Mouse (Mus musculus): Measurements from ENCODE around the gene Cacna1c.

GRCm38 (mm10) chr6:118796393-118796792 lies 399.8 kb downstream of the Cacna1c start:
- no peak for TF ChIP-seq CTCF (IDR thresholded peaks at IDR 0.05; ENCODE audit: borderline replicate concordance, insufficient read depth, low read depth, low read length)
- no peak for TF ChIP-seq POLR2A (IDR thresholded peaks at IDR 0.05; ENCODE audit: borderline replicate concordance, insufficient read depth, low read length)
